Mouse (Mus musculus) forebrain, embryonic 16.5 days (tissue): ENCODE measurements around the gene Lair1. TPM values are rescaled to one million over a fixed set of nuclear protein-coding genes. Genes with fewer than 3 reads are reported as not detected.

Experiments
- ATAC-seq: fragments of 200-750 bp; cut with Nextera tagmentation; 2 replicates; pipeline ENCODE4 v1.8.0; 2017; ENCODE audit warnings: mild to moderate bottlenecking, moderate library complexity
- H3K27ac ChIP-seq: fragments of 300-500 bp; sonication (generic); 2 replicates; pipeline ENCODE4 v1.5.1; 2014; ENCODE audit warnings: low read length, control low read depth
- H3K27me3 ChIP-seq: fragments of 300-500 bp; sonication (generic); replicated peaks from 2 replicates; pipeline ENCODE4 v1.6.1; 2014; ENCODE audit warnings: low read length; ENCODE audit not compliant: control insufficient read depth, insufficient read depth
- H3K36me3 ChIP-seq: fragments of 300-500 bp; sonication (generic); 2 replicates; pipeline ENCODE4 v1.6.1; 2014; ENCODE audit not compliant: control insufficient read depth, insufficient read depth
- H3K4me1 ChIP-seq: fragments of 300-500 bp; sonication (generic); replicated peaks from 2 replicates; pipeline ENCODE4 v1.6.1; 2014; ENCODE audit warnings: low read length; ENCODE audit not compliant: control insufficient read depth, insufficient read depth
- H3K4me2 ChIP-seq: fragments of 300-500 bp; sonication (generic); 2 replicates; pipeline ENCODE4 v1.6.1; 2014; ENCODE audit warnings: mild to moderate bottlenecking, low read length, control low read depth
- H3K4me3 ChIP-seq: fragments of 300-500 bp; sonication (generic); replicated peaks from 2 replicates; pipeline ENCODE4 v1.5.1; 2014; ENCODE audit warnings: mild to moderate bottlenecking, low read length, control low read depth
- H3K9ac ChIP-seq: fragments of 300-500 bp; sonication (generic); replicated peaks from 2 replicates; pipeline ENCODE4 v1.6.1; 2014; ENCODE audit warnings: low read depth, low read length, control low read depth
- H3K9me3 ChIP-seq: fragments of 300-500 bp; sonication (generic); 2 replicates; pipeline ENCODE4 v1.6.1; 2016; ENCODE audit warnings: low read length; ENCODE audit not compliant: control insufficient read depth
- WGBS: fragments of 180-500 bp; shearing (Covaris S2); extraction: QIAGEN DNeasy Blood & Tissue Kit; methylation state at CpG from one replicate; pipeline ENCODE4 v1.1.7; 2014; 5-methylcytosine and 5-hydroxymethylcytosine counted together
- polyA plus RNA-seq: library from polyadenylated mRNA; unstranded; fragments of >200 nt; fragmentation: Nextera tagmentation; extraction: Ambion mirVana; gene quantifications from 2 replicates; pipeline ENCODE4 v1.2.1, GENCODE M21; 2015

The Lair1 gene
- polyA plus RNA-seq, 1 experiment from 2014 or later: 1.4 TPM

DNA sequence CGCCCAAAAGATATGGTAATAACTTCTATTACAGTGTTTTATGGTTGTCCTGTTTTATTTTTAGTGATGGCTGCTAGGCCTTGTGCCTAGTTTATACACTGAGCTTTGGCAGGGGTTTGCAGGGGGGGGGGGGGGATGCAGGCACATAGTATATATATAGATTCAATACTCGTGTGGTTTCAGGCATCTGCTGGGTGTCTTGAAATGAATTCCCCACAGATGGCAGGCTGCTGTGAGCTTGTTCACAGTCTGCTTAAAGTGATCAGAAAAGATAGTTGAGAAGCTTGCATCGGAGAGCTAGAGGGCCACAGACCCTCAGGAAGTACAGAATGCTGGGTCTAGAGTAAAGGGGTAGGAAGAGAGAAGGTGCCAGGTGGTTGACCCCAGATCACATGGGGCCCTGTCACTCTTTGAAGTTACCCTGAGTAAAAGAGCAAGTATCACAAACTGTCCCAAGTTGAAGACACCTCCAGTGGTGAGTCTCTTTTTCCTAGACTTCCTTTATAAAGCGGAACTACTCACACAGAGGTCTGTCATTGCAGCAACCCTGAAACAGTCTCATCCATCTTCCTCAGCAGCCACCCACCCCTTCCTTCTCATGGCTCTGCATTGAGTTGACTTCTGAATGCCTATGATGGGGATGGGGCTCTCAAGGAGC, 24.4 kb upstream of the Lair1 start:
- no peak overlapping the region for H3K27ac ChIP-seq
- WGBS: 85% methylated on average over 4 of the region's 4 CpGs
- no peak overlapping the region for H3K9ac ChIP-seq
- H3K27me3 ChIP-seq: no peaks in the 10 kb centered on the region
- no peak overlapping the region for H3K4me2 ChIP-seq
- 0 out of 2 replicates have a peak, but pooled peaks have one; percentile 23 for ATAC-seq
- H3K9me3 ChIP-seq: no peaks in the 10 kb centered on the region
- H3K4me3 ChIP-seq: no peak overlapping the region
- no peaks in the 10 kb centered on the region for H3K4me1 ChIP-seq
- no peaks in the 10 kb centered on the region for H3K36me3 ChIP-seq

DNA sequence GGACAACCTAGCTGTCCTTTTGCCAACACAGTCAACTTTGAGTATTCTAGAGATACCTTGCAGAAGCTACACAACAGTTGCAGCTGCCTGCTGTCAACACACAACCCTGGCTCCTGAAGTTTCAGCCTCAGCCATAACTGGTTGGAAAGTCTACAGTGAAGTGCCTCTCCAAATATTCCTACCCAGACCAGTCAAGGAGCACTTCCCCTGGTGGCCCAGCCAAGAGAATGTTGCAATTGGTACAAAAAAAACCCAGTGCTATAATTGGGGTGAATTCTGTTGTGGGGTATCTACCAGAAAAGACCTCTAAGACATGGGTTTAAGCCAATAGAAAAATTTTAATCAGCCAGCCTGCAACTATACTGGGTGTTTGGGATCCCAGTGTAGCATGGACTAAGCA, 22.6 kb upstream of the Lair1 start:
- ATAC-seq: no peak
- H3K27ac ChIP-seq: no peak overlapping the region

DNA sequence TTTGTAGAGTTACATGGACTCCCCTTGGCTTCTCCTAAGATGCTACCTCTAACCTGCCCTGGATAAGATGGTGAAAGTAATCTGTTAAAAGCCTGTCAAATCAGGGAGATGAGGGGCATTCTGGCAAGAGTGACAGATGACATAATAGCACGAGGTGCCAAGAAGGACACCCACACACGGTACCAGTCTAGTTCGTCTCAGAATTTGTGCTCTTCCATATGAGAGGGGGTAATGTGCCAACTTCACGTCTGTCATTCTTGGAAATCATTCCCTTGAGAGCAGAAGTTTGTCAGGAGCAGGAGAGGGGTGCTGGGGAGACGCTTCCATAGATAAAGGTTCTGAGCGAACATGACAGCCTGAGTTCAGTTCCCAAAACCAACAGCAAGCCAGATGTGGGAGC, 21.2 kb upstream of the Lair1 start:
- no peaks in the 10 kb centered on the region for H3K4me1 ChIP-seq
- H3K4me2 ChIP-seq: no peak overlapping the region
- no peak for ATAC-seq
- 65% methylated on average over 6 of the region's 6 CpGs for WGBS
- no peaks in the 10 kb centered on the region for H3K27me3 ChIP-seq
- no peak overlapping the region for H3K4me3 ChIP-seq
- H3K9me3 ChIP-seq: no peaks in the 10 kb centered on the region
- no peak overlapping the region for H3K27ac ChIP-seq
- no peak overlapping the region for H3K9ac ChIP-seq
- H3K36me3 ChIP-seq: no peaks in the 10 kb centered on the region

More for the DNA sequence above, 22.6 kb upstream of the Lair1 start:
- H3K9ac ChIP-seq: no peak overlapping the region
- no peaks in the 10 kb centered on the region for H3K4me1 ChIP-seq
- H3K36me3 ChIP-seq: no peaks in the 10 kb centered on the region
- H3K4me2 ChIP-seq: no peak overlapping the region
- no peaks in the 10 kb centered on the region for H3K9me3 ChIP-seq
- H3K4me3 ChIP-seq: no peak overlapping the region
- no peaks in the 10 kb centered on the region for H3K27me3 ChIP-seq

DNA sequence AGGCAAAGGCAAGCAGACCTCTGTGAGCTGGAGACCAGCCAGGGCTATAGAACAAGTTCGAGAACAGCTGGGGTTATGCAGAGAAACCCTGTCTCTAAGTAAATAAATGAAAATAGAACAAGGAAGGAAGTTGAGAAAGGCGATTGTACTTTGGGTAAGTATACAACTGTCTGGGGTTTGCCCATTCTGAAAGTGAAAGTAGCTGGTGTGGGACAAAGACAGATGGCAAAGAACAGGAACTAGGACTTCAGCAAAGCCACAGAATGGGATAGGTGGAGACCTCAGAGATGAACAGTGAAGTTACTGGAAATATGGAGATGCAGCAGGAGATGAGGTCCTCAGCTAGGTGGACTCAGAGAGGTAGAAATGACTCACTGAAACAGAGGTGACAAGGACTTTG, 19.8 kb upstream of the Lair1 start:
- Histone ChIP-seq H3K4me3 (no peak overlapping the region), H3K27me3 (no peaks in the 10 kb centered on the region), H3K4me2 (no peak overlapping the region), H3K36me3 (no peaks in the 10 kb centered on the region), H3K4me1 (no peaks in the 10 kb centered on the region), H3K27ac (no peak overlapping the region), H3K9ac (no peak overlapping the region), H3K9me3 (no peaks in the 10 kb centered on the region)
- 47% methylated on average over 2 of the region's 2 CpGs for WGBS
- ATAC-seq: no peak

DNA sequence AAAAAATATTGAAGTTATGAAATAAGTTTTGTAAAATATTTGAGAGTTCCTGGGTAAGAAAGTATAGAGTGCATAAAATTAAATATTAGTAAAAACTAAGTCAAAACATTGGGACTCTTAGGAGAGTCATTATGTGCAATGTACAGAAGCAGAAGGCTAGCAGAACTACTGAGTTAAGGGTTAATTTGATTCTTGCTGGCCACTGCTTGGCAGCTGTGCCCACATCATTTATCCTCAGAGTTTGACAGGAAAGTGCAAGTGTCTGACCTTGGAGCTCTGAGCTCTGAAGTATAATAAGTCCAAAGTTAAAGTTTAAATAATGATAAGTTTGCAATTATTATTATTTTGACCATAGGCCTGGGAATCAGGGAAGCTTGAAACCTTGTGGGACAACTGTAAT, 18.7 kb upstream of the Lair1 start:
- no peak overlapping the region for H3K4me3 ChIP-seq
- H3K4me1 ChIP-seq: no peaks in the 10 kb centered on the region
- no peaks in the 10 kb centered on the region for H3K9me3 ChIP-seq
- no peak for ATAC-seq
- no peak overlapping the region for H3K9ac ChIP-seq
- H3K27me3 ChIP-seq: no peaks in the 10 kb centered on the region
- no peak overlapping the region for H3K27ac ChIP-seq
- H3K4me2 ChIP-seq: no peak overlapping the region
- H3K36me3 ChIP-seq: no peaks in the 10 kb centered on the region

DNA sequence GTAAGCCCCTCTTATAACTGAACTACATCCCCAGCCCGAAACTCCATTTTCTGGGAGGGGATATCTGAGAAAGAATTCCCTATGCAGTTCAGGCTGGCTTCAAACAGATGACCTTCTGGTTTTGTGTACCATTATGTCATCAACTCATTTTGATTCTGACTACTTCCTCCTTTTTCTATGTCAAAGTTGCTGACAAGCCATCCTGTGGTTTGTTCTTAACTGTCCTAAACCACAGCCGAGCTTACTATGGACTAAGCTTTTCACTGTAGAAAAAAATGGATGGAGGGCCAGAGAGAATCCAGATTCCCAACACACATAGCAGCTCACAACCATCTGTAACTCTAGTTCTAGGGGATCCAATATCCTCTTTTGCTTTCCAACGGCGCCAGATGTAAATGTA, 17.5 kb upstream of the Lair1 start:
- H3K36me3 ChIP-seq: no peaks in the 10 kb centered on the region
- ATAC-seq: no peak
- 93% methylated on average over 4 of the region's 4 CpGs for whole genome bisulfite sequencing
- H3K9ac ChIP-seq: no peak overlapping the region
- H3K27ac ChIP-seq: no peak overlapping the region
- no peaks in the 10 kb centered on the region for H3K9me3 ChIP-seq
- H3K4me2 ChIP-seq: no peak overlapping the region
- H3K4me1 ChIP-seq: no peaks in the 10 kb centered on the region
- H3K4me3 ChIP-seq: no peak overlapping the region
- no peaks in the 10 kb centered on the region for H3K27me3 ChIP-seq

DNA sequence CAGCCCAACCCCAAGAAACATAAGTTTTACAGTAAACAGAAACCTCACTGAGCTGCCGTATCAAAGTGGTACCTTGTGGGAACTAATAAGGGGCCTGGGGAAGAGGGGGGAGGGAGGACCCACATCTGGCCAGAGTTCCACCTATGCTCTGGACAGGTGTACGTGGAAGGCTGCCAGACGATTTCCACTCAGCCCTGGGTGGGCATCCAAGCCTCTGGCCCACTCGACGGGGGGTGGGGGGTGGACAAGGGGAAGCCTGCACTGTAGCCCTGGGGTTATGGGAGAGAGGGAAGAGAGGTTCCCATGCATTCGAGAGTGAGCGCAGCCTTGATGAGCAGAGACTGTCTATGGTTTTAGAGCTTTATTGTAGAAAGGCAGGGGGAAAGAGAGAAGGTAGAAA, 16.5 kb upstream of the Lair1 start:
- H3K27ac ChIP-seq: no peak overlapping the region
- no peak overlapping the region for H3K4me3 ChIP-seq
- H3K27me3 ChIP-seq: no peaks in the 10 kb centered on the region
- H3K9ac ChIP-seq: no peak overlapping the region
- H3K4me1 ChIP-seq: no peaks in the 10 kb centered on the region
- H3K9me3 ChIP-seq: no peaks in the 10 kb centered on the region
- no peaks in the 10 kb centered on the region for H3K36me3 ChIP-seq
- no peak overlapping the region for H3K4me2 ChIP-seq
- 85% methylated on average over 7 of the region's 7 CpGs for WGBS
- no peak for ATAC-seq

DNA sequence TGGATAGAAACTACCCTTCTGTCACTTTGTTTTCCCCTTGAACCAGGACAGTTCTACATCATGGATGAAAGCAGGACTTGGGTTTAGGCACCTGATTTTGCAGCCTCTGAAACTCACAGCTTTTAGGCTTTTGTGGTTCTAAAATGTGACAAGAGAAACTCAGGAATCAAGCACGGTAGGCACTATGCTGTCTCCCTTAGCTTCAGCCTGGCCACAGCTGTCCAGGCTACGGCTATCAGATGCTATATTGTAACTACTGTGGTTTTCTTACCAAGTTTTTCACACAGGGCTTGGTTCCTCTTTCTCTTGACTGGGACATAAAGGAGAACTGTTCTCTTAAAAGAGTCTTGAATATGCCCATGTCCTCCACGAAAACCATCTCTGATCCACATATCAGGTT, 10.1 kb upstream of the Lair1 start:
- Histone ChIP-seq H3K27ac (no peak overlapping the region), H3K36me3 (no peaks in the 10 kb centered on the region), H3K4me3 (no peak overlapping the region), H3K9ac (no peak overlapping the region), H3K9me3 (no peaks in the 10 kb centered on the region), H3K4me2 (no peak overlapping the region), H3K27me3 (no peaks in the 10 kb centered on the region), H3K4me1 (no peaks in the 10 kb centered on the region)
- 80% methylated on average over 3 of the region's 3 CpGs for WGBS
- ATAC-seq: no peak

DNA sequence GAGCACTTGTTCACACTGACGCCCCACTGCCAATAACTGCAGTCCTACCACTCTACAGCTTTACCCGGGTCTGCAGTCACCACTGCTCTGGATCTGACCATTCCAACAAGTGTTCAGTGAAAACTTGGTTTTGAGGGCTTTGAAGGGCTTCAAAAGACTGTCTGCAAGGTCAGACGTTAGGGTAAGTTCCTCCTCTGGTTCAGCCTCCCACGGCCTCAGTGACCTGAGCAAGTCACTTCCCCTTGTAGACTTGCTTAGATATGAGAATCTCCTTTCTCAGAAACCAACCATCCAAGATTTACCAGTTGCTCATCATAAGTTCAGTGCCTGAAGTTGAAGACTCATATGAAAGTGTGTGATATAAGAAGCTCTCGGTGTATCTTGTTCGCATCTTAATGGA, 8.1 kb upstream of the Lair1 start:
- no peaks in the 10 kb centered on the region for H3K27me3 ChIP-seq
- no peak for ATAC-seq
- H3K4me1 ChIP-seq: no peaks in the 10 kb centered on the region
- H3K9me3 ChIP-seq: no peaks in the 10 kb centered on the region
- no peak overlapping the region for H3K9ac ChIP-seq
- 93% methylated on average over 6 of the region's 6 CpGs for WGBS
- no peak overlapping the region for H3K4me2 ChIP-seq
- H3K36me3 ChIP-seq: no peaks in the 10 kb centered on the region
- no peak overlapping the region for H3K4me3 ChIP-seq
- no peak overlapping the region for H3K27ac ChIP-seq
